Comparison of ENCODE assay signal across 10 mouse cellular contexts in the genomic region with DNA sequence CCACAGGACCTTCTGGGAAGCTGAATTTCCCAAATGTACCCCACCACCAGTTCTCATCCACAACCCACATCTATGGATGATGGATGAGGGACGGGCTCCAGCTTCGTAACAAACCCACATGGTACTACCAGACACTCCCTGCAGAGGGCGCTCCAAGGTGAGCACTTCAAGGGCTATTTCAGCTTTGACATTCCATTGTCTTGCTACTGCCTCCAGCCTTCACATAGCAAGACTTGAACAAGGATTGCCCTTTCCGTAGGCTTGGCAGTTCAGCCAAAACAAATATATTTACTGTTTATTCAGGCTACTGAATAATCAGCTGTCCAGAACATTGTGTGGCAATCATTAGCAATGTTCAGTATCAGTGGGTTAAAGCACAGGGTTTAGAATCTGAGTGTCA. TPM values are rescaled to one million over a fixed set of nuclear protein-coding genes. Genes with fewer than 3 reads are reported as not detected.
DNase-seq lines count a peak whose midpoint lies in the region; ATAC-seq and TF ChIP-seq lines count a peak whose summit lies in the region.
"Had no signal": no experiment of that assay in that cellular context is flagged by ENCODE, and none has a peak within 500 bp of the region (broad histone marks: within the 10 kb centered on the region; RNA-seq: fewer than 3 reads in every experiment).

No protein-coding gene starts in this region.

- no peak for ATAC-seq in intestine, embryonic 14.5 days (replicated peaks; ENCODE audit: low FRiP score, low TSS enrichment, low read depth)
- ATAC-seq in intestine, embryonic 15.5 days, result no peak

- H3K9ac ChIP-seq in intestine, embryonic 14.5 days (ENCODE audit: low read length), result no peak overlapping the region
- H3K9ac ChIP-seq in intestine, embryonic 15.5 days, result no peak overlapping the region
- H3K9ac ChIP-seq: embryonic facial prominence, embryonic 13.5 days; midbrain, embryonic 12.5 days had no signal

- DNase-seq in intestine, embryonic 14.5 days (ENCODE audit: low spot score), result peak; percentile 78
- DNase-seq in WW6 (ENCODE audit: low read depth, low spot score), result peak; percentile 68
- DNase-seq in cerebellum, postnatal 36 days, result peak; percentile 57 to 60
- peak; percentile 79 to 86 for DNase-seq in heart, postnatal 10 days
- DNase-seq in left cerebral cortex, adult 2 months (ENCODE audit: extremely low spot score in 1 of 2, low spot score in 2 of 2), result peak; percentile 23 to 46
- peak; percentile 58 for DNase-seq in thymus, postnatal 25 days

- H3K27ac ChIP-seq in intestine, embryonic 14.5 days (ENCODE audit: low read depth), result no peak overlapping the region
- no peak overlapping the region for H3K27ac ChIP-seq in intestine, embryonic 15.5 days
- H3K27ac ChIP-seq in left cerebral cortex, adult 2 months, result no peak overlapping the region
- H3K27ac ChIP-seq in olfactory bulb, adult 2 months (ENCODE audit: insufficient read depth, low read depth, low read length), result no peak overlapping the region
- H3K27ac ChIP-seq: embryonic facial prominence, embryonic 13.5 days; midbrain, embryonic 12.5 days had no signal

- H3K27me3 ChIP-seq in intestine, embryonic 14.5 days (replicated peaks; ENCODE audit: control insufficient read depth, insufficient read depth, low read length), result no peaks in the 10 kb centered on the region
- peaks cover 4% of the 10 kb centered on the region; the same call in 1 of the 2 replicates for H3K27me3 ChIP-seq in intestine, embryonic 15.5 days (replicated peaks)
- H3K27me3 ChIP-seq: embryonic facial prominence, embryonic 13.5 days had no signal

- no peaks in the 10 kb centered on the region for H3K36me3 ChIP-seq in intestine, embryonic 14.5 days (ENCODE audit: control insufficient read depth, insufficient read depth, low read length)
- H3K36me3 ChIP-seq in intestine, embryonic 15.5 days, result no peaks in the 10 kb centered on the region
- H3K36me3 ChIP-seq: embryonic facial prominence, embryonic 13.5 days; midbrain, embryonic 12.5 days had no signal

- no peaks in the 10 kb centered on the region for H3K4me1 ChIP-seq in intestine, embryonic 14.5 days (replicated peaks; ENCODE audit: control insufficient read depth, insufficient read depth, low read length)
- no peaks in the 10 kb centered on the region for H3K4me1 ChIP-seq in intestine, embryonic 15.5 days (replicated peaks)
- no peaks in the 10 kb centered on the region for H3K4me1 ChIP-seq in olfactory bulb, adult 2 months (ENCODE audit: control insufficient read depth, insufficient read depth, low read length)
- H3K4me1 ChIP-seq: embryonic facial prominence, embryonic 13.5 days; midbrain, embryonic 12.5 days had no signal

- no peaks in the 10 kb centered on the region for H3K9me3 ChIP-seq in intestine, embryonic 14.5 days (ENCODE audit: control insufficient read depth, low read length)
- no peaks in the 10 kb centered on the region for H3K9me3 ChIP-seq in intestine, embryonic 15.5 days
- H3K9me3 ChIP-seq: embryonic facial prominence, embryonic 13.5 days; midbrain, embryonic 12.5 days had no signal

- no peak for TF ChIP-seq POLR2A in olfactory bulb, adult 2 months (IDR thresholded peaks at IDR 0.05; ENCODE audit: insufficient read depth, low read depth, low read length)

- peak; percentile 84 for TF ChIP-seq CTCF in left cerebral cortex, adult 2 months (IDR thresholded peaks at IDR 0.05)
- TF ChIP-seq CTCF in olfactory bulb, adult 2 months (IDR thresholded peaks at IDR 0.05; ENCODE audit: insufficient read depth, low read depth, low read length), result peak; percentile 33; the same call in 1 of the 2 replicates

- no peak overlapping the region for H3K4me2 ChIP-seq in intestine, embryonic 14.5 days (ENCODE audit: low read length)
- no peak overlapping the region for H3K4me2 ChIP-seq in intestine, embryonic 15.5 days (replicated peaks)
- H3K4me2 ChIP-seq: embryonic facial prominence, embryonic 13.5 days; midbrain, embryonic 12.5 days had no signal

- intact Hi-C loops in heart, postnatal 10 days (cut with DNase I), result loop anchor here (1.0 kb wide), 1 partner anchor 78 kb away; no protein-coding TSS in a partner anchor
- intact Hi-C loops in left cerebral cortex, adult 2 months (cut with DNase I), result loop anchor here (2.0 kb wide), 1 partner anchor 80 kb away; no protein-coding TSS in a partner anchor

- WGBS in intestine, embryonic 14.5 days, result 22% methylated on average over 4 of the region's 4 CpGs
- 22% methylated on average over 4 of the region's 4 CpGs for WGBS in intestine, embryonic 15.5 days
- 15% methylated on average over 4 of the region's 4 CpGs for WGBS in olfactory bulb, adult 2 months

- H3K4me3 ChIP-seq in intestine, embryonic 14.5 days (ENCODE audit: low read depth, low read length), result no peak overlapping the region
- H3K4me3 ChIP-seq in intestine, embryonic 15.5 days (replicated peaks), result no peak overlapping the region
- H3K4me3 ChIP-seq in left cerebral cortex, adult 2 months, result no peak overlapping the region
- H3K4me3 ChIP-seq in olfactory bulb, adult 2 months (ENCODE audit: insufficient read depth, low read depth, low read length), result no peak overlapping the region
- H3K4me3 ChIP-seq: embryonic facial prominence, embryonic 13.5 days; midbrain, embryonic 12.5 days had no signal

RNA-seq across cellular contexts. Expression of a gene that starts 6.8 kb away (rescaled TPM):
- not detected in 2 replicates for polyA plus RNA-seq in intestine, embryonic 14.5 days (2014; fragmentation: Nextera tagmentation; extraction: Ambion mirVana)
- not detected in 2 replicates for polyA plus RNA-seq in intestine, embryonic 15.5 days (2015; fragmentation: Nextera tagmentation; extraction: Ambion mirVana)
- not detected for total RNA-seq in heart, postnatal 10 days (2021)
- total RNA-seq in left cerebral cortex, adult 2 months (2021), result not detected
- not detected in 2 replicates for polyA plus RNA-seq in olfactory bulb, adult 2 months (2012; ENCODE audit: insufficient read depth, insufficient read length, low replicate concordance, missing spikeins)
- polyA plus RNA-seq: embryonic facial prominence, embryonic 13.5 days; midbrain, embryonic 12.5 days had no signal

RNA-seq across cellular contexts. Expression of a gene that starts 32.1 kb away (rescaled TPM):
- polyA plus RNA-seq in intestine, embryonic 14.5 days (2014; fragmentation: Nextera tagmentation; extraction: Ambion mirVana), result 52.5 and 62.8 TPM in 2 replicates
- 38.8 and 47.1 TPM in 2 replicates for polyA plus RNA-seq in intestine, embryonic 15.5 days (2015; fragmentation: Nextera tagmentation; extraction: Ambion mirVana)
- total RNA-seq in heart, postnatal 10 days (2021), result 10 to 100 TPM; 32.4 to 37.0 TPM
- total RNA-seq in left cerebral cortex, adult 2 months (2021), result 10 to 100 TPM; 20.7 to 22.3 TPM
- not detected in 2 replicates for polyA plus RNA-seq in olfactory bulb, adult 2 months (2012; ENCODE audit: insufficient read depth, insufficient read length, low replicate concordance, missing spikeins)

RNA-seq across cellular contexts. Expression of a gene that starts 54.9 kb away (rescaled TPM):
- not detected in 2 replicates for polyA plus RNA-seq in intestine, embryonic 14.5 days (2014; fragmentation: Nextera tagmentation; extraction: Ambion mirVana)
- not detected in 2 replicates for polyA plus RNA-seq in intestine, embryonic 15.5 days (2015; fragmentation: Nextera tagmentation; extraction: Ambion mirVana)
- under 1 TPM in 1 of 2 experiments, not detected in 1; 0.10 TPM for total RNA-seq in heart, postnatal 10 days (2021)
- not detected for total RNA-seq in left cerebral cortex, adult 2 months (2021)
- not detected in 2 replicates for polyA plus RNA-seq in olfactory bulb, adult 2 months (2012; ENCODE audit: insufficient read depth, insufficient read length, low replicate concordance, missing spikeins)
- polyA plus RNA-seq: embryonic facial prominence, embryonic 13.5 days; midbrain, embryonic 12.5 days had no signal
